Mouse (Mus musculus) c-Kit-positive CD71-positive TER-119-positive erythroid progenitor cells, embryonic 14.5 days (primary cell): ENCODE measurements around the gene Aloxe3.

ENCODE experiments used
- DNase-seq: peaks from one replicate; pipeline ENCODE4 v3.0.0-alpha.2; 2013; ENCODE audit warnings: low spot score

Gene Aloxe3

GRCm38 (mm10) chr11:69180120-69180519, 54.4 kb downstream of the Aloxe3 start:
- no peak for DNase-seq

GRCm38 (mm10) chr11:69185031-69185430, 59.3 kb downstream of the Aloxe3 start:
- no peak for DNase-seq

GRCm38 (mm10) chr11:69185936-69186335, 60.2 kb downstream of the Aloxe3 start:
- DNase-seq: no peak

- DNase-seq: peak; percentile 13
These were observed 67.1 kb downstream of the Aloxe3 start for GRCm38 (mm10) chr11:69192840-69193239.

GRCm38 (mm10) chr11:69196766-69197165, 71.1 kb downstream of the Aloxe3 start:
- no peak for DNase-seq

- no peak for DNase-seq
These were observed 71.5 kb downstream of the Aloxe3 start for GRCm38 (mm10) chr11:69197194-69197593.

- DNase-seq: no peak
These were observed 72.0 kb downstream of the Aloxe3 start, which contains the start of gene Alox8 for GRCm38 (mm10) chr11:69197743-69198142. Gene Alox8, minus strand, starts transcription at chr11:69197843.
